Mouse (Mus musculus): ENCODE measurements around the gene Olfr1383.
"Not testable (repeated sequence)": the region's sequence is repeated elsewhere in the genome, so short reads cannot be mapped to it uniquely, and the experiment has no call there.

The Olfr1383 gene

GRCm38 (mm10) chr11:49519348-49519747, at the start of gene Olfr1383:
Olfr1383 (plus strand) TSS chr11:49519648.
- no peak for DNase-seq

GRCm38 (mm10) chr11:49485973-49486372, 33.5 kb upstream of the Olfr1383 start:
- DNase-seq: peak; percentile 6

GRCm38 (mm10) chr11:49488770-49489169, 30.7 kb upstream of the Olfr1383 start, which contains the start of gene Olfr1385:
Olfr1385 (plus strand) TSS chr11:49489070.
- DNase-seq: not testable (repeated sequence)

- DNase-seq: no peak
Measured at GRCm38 (mm10) chr11:49518086-49518485, 1.4 kb upstream of the Olfr1383 start.

GRCm38 (mm10) chr11:49527947-49528346, 8.5 kb downstream of the Olfr1383 start, which contains the start of gene Olfr1382:
Olfr1382 (plus strand) TSS chr11:49528247.
- no peak for DNase-seq

- DNase-seq: no peak
Measured at GRCm38 (mm10) chr11:49532761-49533160, 13.3 kb downstream of the Olfr1383 start.

- DNase-seq: not testable (repeated sequence)
Measured at GRCm38 (mm10) chr11:49536631-49537030, 17.2 kb downstream of the Olfr1383 start.

GRCm38 (mm10) chr11:49543149-49543548, 23.7 kb downstream of the Olfr1383 start, which contains the start of gene Olfr1381:
Olfr1381 (plus strand) TSS chr11:49543449.
- DNase-seq: not testable (repeated sequence)

GRCm38 (mm10) chr11:49554033-49554432, 34.6 kb downstream of the Olfr1383 start:
- DNase-seq: not testable (repeated sequence)

- not testable (repeated sequence) for DNase-seq
Measured at GRCm38 (mm10) chr11:49556578-49556977, 37.1 kb downstream of the Olfr1383 start, which contains the start of gene Olfr1380. Olfr1380 (plus strand) TSS chr11:49556878.

- DNase-seq: not testable (repeated sequence)
Measured at GRCm38 (mm10) chr11:49575054-49575453, 55.6 kb downstream of the Olfr1383 start.

Measured in kidney, postnatal 10 days (tissue).